Mouse (Mus musculus) testis, adult 2 months (tissue): Measurements from ENCODE around the gene Gm21885. TPM values are rescaled to one million over a fixed set of nuclear protein-coding genes. Genes with fewer than 3 reads are reported as not detected.

ENCODE experiments used
- H3K27ac ChIP-seq: fragments of 200-500 bp; 2 replicates; pipeline ENCODE4 v1.5.1; 2012; ENCODE audit warnings: low read depth, low read length; ENCODE audit not compliant: control insufficient read depth, insufficient read depth
- H3K27me3 ChIP-seq: fragments of 200-500 bp; 2 replicates; pipeline ENCODE4 v1.6.1; 2012; ENCODE audit warnings: mild to moderate bottlenecking, low read length, moderate library complexity; ENCODE audit not compliant: control insufficient read depth, insufficient read depth
- H3K36me3 ChIP-seq: fragments of 200-500 bp; 2 replicates; pipeline ENCODE4 v1.6.1; 2012; ENCODE audit warnings: mild to moderate bottlenecking, low read length; ENCODE audit not compliant: control insufficient read depth, insufficient read depth
- H3K4me1 ChIP-seq: fragments of 200-500 bp; 2 replicates; pipeline ENCODE4 v1.6.1; 2012; ENCODE audit warnings: low read length; ENCODE audit not compliant: control insufficient read depth, insufficient read depth
- H3K4me3 ChIP-seq: fragments of 200-500 bp; 2 replicates; pipeline ENCODE4 v1.5.1; 2012; ENCODE audit warnings: low read depth, mild to moderate bottlenecking, low read length, moderate library complexity, mixed read lengths; ENCODE audit not compliant: control insufficient read depth
- CTCF ChIP-seq: fragments of 200-500 bp; IDR thresholded peaks from 2 replicates; pipeline ENCODE4 v1.5.1; 2012; ENCODE audit warnings: low read depth, mild to moderate bottlenecking, inconsistent platforms, low read length, moderate library complexity; ENCODE audit not compliant: control insufficient read depth, insufficient read depth, insufficient replicate concordance
- POLR2A ChIP-seq: fragments of 200-500 bp; IDR thresholded peaks from 2 replicates; pipeline ENCODE4 v1.6.1; 2012; ENCODE audit warnings: low read depth, mild to moderate bottlenecking, inconsistent platforms, low read length, moderate library complexity; ENCODE audit not compliant: control insufficient read depth
- polyA plus RNA-seq: library from polyadenylated mRNA; depleted of rRNA; stranded (reverse); fragments of >200 nt; gene quantifications from 2 replicates; pipeline ENCODE4 v1.2.3, GENCODE M21; 2012

Gene Gm21885
- polyA plus RNA-seq, 1 experiment, result not detected

GRCm38 (mm10) chr11:94242760-94243421, 38.8 kb upstream of the Gm21885 start:
- TF ChIP-seq POLR2A (no peak), CTCF (no peak)
- H3K4me1 ChIP-seq, result peaks cover 15% of the 10 kb centered on the region
- peak overlapping the region; percentile 1; the same call in 1 of the 2 replicates for H3K4me3 ChIP-seq
- H3K27me3 ChIP-seq, result no peaks in the 10 kb centered on the region
- peak overlapping the region; percentile 3; the same call in 1 of the 2 replicates for H3K27ac ChIP-seq
- no peaks in the 10 kb centered on the region for H3K36me3 ChIP-seq

GRCm38 (mm10) chr11:94243422-94244180, 38.1 kb upstream of the Gm21885 start:
- H3K4me1 ChIP-seq, result peaks cover 15% of the 10 kb centered on the region
- peak overlapping the region; percentile 3; the same call in 1 of the 2 replicates for H3K27ac ChIP-seq

GRCm38 (mm10) chr11:94244385-94244784, 37.3 kb upstream of the Gm21885 start:
- Histone ChIP-seq H3K4me3 (no peak overlapping the region), H3K27ac (no peak overlapping the region), H3K4me1 (peaks cover 15% of the 10 kb centered on the region), H3K27me3 (no peaks in the 10 kb centered on the region), H3K36me3 (no peaks in the 10 kb centered on the region)
- TF ChIP-seq CTCF (no peak), POLR2A (no peak)

More at GRCm38 (mm10) chr11:94243422-94244180, 38.1 kb upstream of the Gm21885 start:
- no peak for TF ChIP-seq CTCF
- TF ChIP-seq POLR2A, result no peak
- Histone ChIP-seq H3K27me3 (no peaks in the 10 kb centered on the region), H3K4me3 (no peak overlapping the region; the same call in 1 of the 2 replicates), H3K36me3 (no peaks in the 10 kb centered on the region)

- peaks cover 15% of the 10 kb centered on the region for H3K4me1 ChIP-seq
- H3K4me3 ChIP-seq, result no peak within 1 kb of the TSS
- no peak for TF ChIP-seq POLR2A
- no peak for TF ChIP-seq CTCF
- no peak within 1 kb of the TSS for H3K27ac ChIP-seq
- no peaks in the 10 kb centered on the region for H3K27me3 ChIP-seq
- H3K36me3 ChIP-seq, result no peaks in the 10 kb centered on the region
These were observed 35.5 kb upstream of the Gm21885 start, which contains the start of gene Wfikkn2 for GRCm38 (mm10) chr11:94245955-94246788. TSS of gene Wfikkn2 (minus strand) at chr11:94246005.

- Histone ChIP-seq H3K4me1 (peaks cover 15% of the 10 kb centered on the region), H3K36me3 (no peaks in the 10 kb centered on the region), H3K27me3 (no peaks in the 10 kb centered on the region), H3K27ac (no peak overlapping the region), H3K4me3 (no peak overlapping the region)
- TF ChIP-seq POLR2A, result no peak
These were observed 34.9 kb upstream of the Gm21885 start for GRCm38 (mm10) chr11:94246789-94247061.

- Histone ChIP-seq H3K4me3 (no peak overlapping the region), H3K4me1 (no peaks in the 10 kb centered on the region), H3K36me3 (no peaks in the 10 kb centered on the region), H3K27ac (no peak overlapping the region), H3K27me3 (no peaks in the 10 kb centered on the region)
- TF ChIP-seq CTCF (no peak), POLR2A (no peak)
These were observed 28.5 kb upstream of the Gm21885 start for GRCm38 (mm10) chr11:94253156-94253555.

GRCm38 (mm10) chr11:94253691-94254090, 28.0 kb upstream of the Gm21885 start:
- no peaks in the 10 kb centered on the region for H3K4me1 ChIP-seq
- TF ChIP-seq POLR2A, result no peak
- TF ChIP-seq CTCF, result no peak
- H3K36me3 ChIP-seq, result no peaks in the 10 kb centered on the region
- no peak overlapping the region for H3K27ac ChIP-seq
- no peaks in the 10 kb centered on the region for H3K27me3 ChIP-seq
- no peak overlapping the region for H3K4me3 ChIP-seq
